Mouse (Mus musculus): ENCODE data around the gene Psen2. TPM values are rescaled to one million over a fixed set of nuclear protein-coding genes. Genes with fewer than 3 reads are reported as not detected.

Psen2 gene
- polyA plus RNA-seq, 2 experiments: 17.1 to 23.4 TPM

DNA sequence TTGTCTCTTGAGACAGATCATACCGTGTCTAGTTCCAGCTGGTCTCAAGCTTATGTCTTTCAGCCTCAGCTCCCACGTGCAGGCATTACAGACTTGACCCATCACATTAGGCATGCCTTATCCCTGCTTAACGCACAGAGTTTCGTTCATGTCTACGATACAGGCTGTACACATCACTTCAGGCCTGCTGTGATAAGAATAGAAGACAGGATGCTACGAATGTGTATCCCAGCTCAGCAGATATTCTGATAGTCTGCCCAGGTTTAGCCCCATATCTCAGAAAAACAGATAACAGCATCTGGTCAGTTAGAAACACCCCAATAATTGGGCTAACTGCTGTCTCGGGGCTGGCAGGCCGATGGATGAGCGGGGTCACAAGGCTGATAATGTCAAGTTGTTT is 43.7 kb upstream of the Psen2 start:
- no peak overlapping the region for H3K4me3 ChIP-seq (replicated peaks; ENCODE audit: low read length)
- H3K27me3 ChIP-seq (ENCODE audit: control insufficient read depth, insufficient read depth, low read length): no peaks in the 10 kb centered on the region
- DNase-seq (ENCODE audit: low spot score) (no peak), ATAC-seq (ENCODE audit: low FRiP score, low read depth) (no peak)
- WGBS: 81% methylated on average over 9 of the region's 9 CpGs
- 0 out of 2 replicates have a peak, but pooled peaks cover 8% of the 10 kb centered on the region for H3K4me1 ChIP-seq (ENCODE audit: control insufficient read depth, insufficient read depth, low read length)
- no peak overlapping the region for H3K4me2 ChIP-seq (replicated peaks; ENCODE audit: low read depth, low read length, severe bottlenecking)
- no peaks in the 10 kb centered on the region for H3K9me3 ChIP-seq (ENCODE audit: control insufficient read depth, low read length)
- no peaks in the 10 kb centered on the region for H3K36me3 ChIP-seq (ENCODE audit: control insufficient read depth, insufficient read depth, low read length)
- H3K27ac ChIP-seq (replicated peaks; ENCODE audit: low read depth, low read length): no peak overlapping the region
- TF ChIP-seq POLR2A (IDR thresholded peaks at IDR 0.05; ENCODE audit: borderline replicate concordance, extremely low read depth, insufficient read depth, insufficient read length): no peak
- H3K9ac ChIP-seq (ENCODE audit: low read depth, low read length, severe bottlenecking): no peak overlapping the region

DNA sequence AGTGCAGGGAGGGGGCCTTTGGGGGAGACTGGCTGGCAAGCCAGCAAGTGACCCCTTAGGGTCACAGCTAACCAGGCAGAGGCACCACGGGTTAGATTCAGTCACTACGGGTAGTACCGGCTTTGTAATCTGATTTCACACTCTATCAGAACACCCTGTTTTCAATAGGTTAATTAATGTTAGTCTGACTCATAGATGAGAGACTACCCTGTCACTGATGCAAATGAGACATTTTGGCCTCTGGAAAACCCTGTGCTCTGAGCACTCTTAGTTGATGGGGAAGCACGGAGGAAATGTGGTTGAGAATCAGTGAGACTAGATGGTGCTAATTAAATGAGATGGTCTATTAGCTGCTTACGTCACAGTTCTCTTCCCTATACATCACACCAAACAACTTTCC is 40.4 kb upstream of the Psen2 start:
- Histone ChIP-seq H3K4me3 (replicated peaks; ENCODE audit: low read length) (no peak overlapping the region), H3K9me3 (ENCODE audit: control insufficient read depth, low read length) (no peaks in the 10 kb centered on the region), H3K27ac (replicated peaks; ENCODE audit: low read depth, low read length) (no peak overlapping the region), H3K4me2 (replicated peaks; ENCODE audit: low read depth, low read length, severe bottlenecking) (no peak overlapping the region), H3K9ac (ENCODE audit: low read depth, low read length, severe bottlenecking) (no peak overlapping the region), H3K4me1 (ENCODE audit: control insufficient read depth, insufficient read depth, low read length) (0 out of 2 replicates have a peak, but pooled peaks cover 8% of the 10 kb centered on the region), H3K36me3 (ENCODE audit: control insufficient read depth, insufficient read depth, low read length) (no peaks in the 10 kb centered on the region), H3K27me3 (ENCODE audit: control insufficient read depth, insufficient read depth, low read length) (no peaks in the 10 kb centered on the region)
- DNase-seq (ENCODE audit: low spot score) (no peak), ATAC-seq (ENCODE audit: low FRiP score, low read depth) (no peak)
- 84% methylated on average over 5 of the region's 5 CpGs for WGBS
- TF ChIP-seq POLR2A (IDR thresholded peaks at IDR 0.05; ENCODE audit: borderline replicate concordance, extremely low read depth, insufficient read depth, insufficient read length): no peak

DNA sequence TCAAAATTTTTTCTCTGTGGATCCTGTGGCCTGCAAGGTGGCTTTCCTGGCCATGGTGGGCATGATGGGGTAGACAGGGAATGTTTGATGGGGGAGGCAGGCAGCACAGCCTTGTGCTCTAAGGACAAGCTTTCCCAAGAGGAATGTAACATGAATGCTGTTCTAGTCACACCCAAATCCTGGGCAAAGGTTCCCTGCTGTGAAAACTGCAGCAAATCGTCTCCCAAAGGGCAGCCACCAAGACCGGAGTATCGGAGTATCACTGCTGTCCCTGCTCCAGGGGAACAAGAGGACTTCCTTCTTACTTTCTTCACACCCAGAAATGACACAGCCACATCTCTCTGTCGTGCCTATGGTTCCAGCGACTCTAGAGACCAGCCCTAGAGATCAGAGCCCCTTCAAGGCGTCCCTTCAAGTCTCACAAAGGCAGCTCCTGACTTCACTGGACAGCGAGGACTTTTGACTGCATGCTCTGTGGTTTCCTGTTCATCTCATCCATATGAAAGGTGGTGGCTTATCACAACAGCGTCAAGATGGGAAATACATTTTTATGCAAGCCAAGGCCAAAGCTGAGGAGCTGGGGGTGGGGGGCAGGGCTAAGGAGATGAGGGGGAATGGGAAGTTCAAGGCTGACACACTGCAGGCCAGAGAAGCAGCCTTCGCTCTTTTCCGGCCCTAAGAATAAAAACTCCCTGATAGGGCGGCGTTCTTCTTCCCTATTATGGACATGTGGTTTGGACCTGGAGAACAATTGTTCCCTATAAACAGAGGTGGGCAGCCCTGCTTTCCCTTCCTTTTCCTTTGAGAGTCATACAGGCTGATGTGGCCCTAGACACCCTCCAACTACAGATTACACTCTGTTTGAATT is 39.2 kb upstream of the Psen2 start:
- Histone ChIP-seq H3K27ac (replicated peaks; ENCODE audit: low read depth, low read length) (no peak overlapping the region), H3K36me3 (ENCODE audit: control insufficient read depth, insufficient read depth, low read length) (no peaks in the 10 kb centered on the region), H3K4me1 (ENCODE audit: control insufficient read depth, insufficient read depth, low read length) (0 out of 2 replicates have a peak, but pooled peaks cover 4% of the 10 kb centered on the region), H3K9me3 (ENCODE audit: control insufficient read depth, low read length) (no peaks in the 10 kb centered on the region), H3K4me3 (replicated peaks; ENCODE audit: low read length) (no peak overlapping the region), H3K9ac (ENCODE audit: low read depth, low read length, severe bottlenecking) (no peak overlapping the region), H3K27me3 (ENCODE audit: control insufficient read depth, insufficient read depth, low read length) (no peaks in the 10 kb centered on the region), H3K4me2 (replicated peaks; ENCODE audit: low read depth, low read length, severe bottlenecking) (no peak overlapping the region)
- DNase-seq (ENCODE audit: low spot score) (no peak), ATAC-seq (ENCODE audit: low FRiP score, low read depth) (no peak)
- WGBS: 62% methylated on average over 12 of the region's 12 CpGs
- TF ChIP-seq POLR2A (IDR thresholded peaks at IDR 0.05; ENCODE audit: borderline replicate concordance, extremely low read depth, insufficient read depth, insufficient read length): no peak

DNA sequence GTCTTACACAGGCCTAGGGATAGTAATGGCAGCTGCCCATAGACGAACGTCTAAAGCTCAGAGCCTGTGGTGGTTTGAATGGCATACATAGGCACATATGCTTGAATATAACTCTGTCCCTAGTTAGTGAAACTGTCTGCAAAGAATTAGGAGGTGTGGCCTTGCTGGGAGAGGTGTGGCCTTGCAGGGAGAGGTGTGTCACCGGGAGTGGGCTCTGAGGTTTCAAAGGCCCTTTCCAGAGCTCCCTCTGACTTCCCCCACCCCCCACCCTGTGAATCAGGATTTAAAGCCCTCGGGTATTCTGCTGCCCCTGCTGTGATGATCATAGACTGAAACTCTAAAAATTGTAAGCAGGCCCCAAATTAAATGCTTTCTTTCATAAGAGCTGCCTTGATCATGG is 37.8 kb upstream of the Psen2 start:
- Histone ChIP-seq H3K4me2 (replicated peaks; ENCODE audit: low read depth, low read length, severe bottlenecking) (no peak overlapping the region), H3K9ac (ENCODE audit: low read depth, low read length, severe bottlenecking) (no peak overlapping the region), H3K4me3 (replicated peaks; ENCODE audit: low read length) (no peak overlapping the region), H3K9me3 (ENCODE audit: control insufficient read depth, low read length) (no peaks in the 10 kb centered on the region), H3K36me3 (ENCODE audit: control insufficient read depth, insufficient read depth, low read length) (no peaks in the 10 kb centered on the region), H3K4me1 (ENCODE audit: control insufficient read depth, insufficient read depth, low read length) (no peaks in the 10 kb centered on the region), H3K27ac (replicated peaks; ENCODE audit: low read depth, low read length) (no peak overlapping the region), H3K27me3 (ENCODE audit: control insufficient read depth, insufficient read depth, low read length) (no peaks in the 10 kb centered on the region)
- WGBS: 31% methylated on average over 4 of the region's 4 CpGs
- no peak for DNase-seq (ENCODE audit: low spot score)
- no peak for ATAC-seq (ENCODE audit: low FRiP score, low read depth)
- TF ChIP-seq POLR2A (IDR thresholded peaks at IDR 0.05; ENCODE audit: borderline replicate concordance, extremely low read depth, insufficient read depth, insufficient read length): no peak

DNA sequence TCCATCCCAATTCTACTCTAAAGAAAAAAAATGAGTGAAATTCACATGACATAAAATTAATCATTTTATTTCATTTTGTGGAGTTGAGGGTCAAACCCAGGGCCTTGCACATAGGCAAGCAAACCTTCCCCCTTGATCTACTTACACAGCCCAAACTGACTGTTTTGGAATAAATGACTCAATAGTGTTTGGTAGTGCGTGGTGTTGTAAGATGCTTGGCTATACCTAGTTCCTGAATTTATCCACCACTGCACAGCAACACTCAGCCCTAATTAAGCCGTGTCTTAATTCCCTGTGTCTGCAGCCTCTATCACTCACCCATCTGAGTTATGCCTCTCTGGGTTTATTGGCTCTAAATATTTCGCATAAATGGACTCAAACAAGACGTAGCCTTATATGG is 37.1 kb upstream of the Psen2 start:
- no peak for TF ChIP-seq POLR2A (IDR thresholded peaks at IDR 0.05; ENCODE audit: borderline replicate concordance, extremely low read depth, insufficient read depth, insufficient read length)
- no peaks in the 10 kb centered on the region for H3K9me3 ChIP-seq (ENCODE audit: control insufficient read depth, low read length)
- ATAC-seq (ENCODE audit: low FRiP score, low read depth): no peak
- H3K36me3 ChIP-seq (ENCODE audit: control insufficient read depth, insufficient read depth, low read length): no peaks in the 10 kb centered on the region
- no peak for DNase-seq (ENCODE audit: low spot score)
- no peaks in the 10 kb centered on the region for H3K27me3 ChIP-seq (ENCODE audit: control insufficient read depth, insufficient read depth, low read length)
- no peak overlapping the region for H3K4me3 ChIP-seq (replicated peaks; ENCODE audit: low read length)
- no peak overlapping the region for H3K9ac ChIP-seq (ENCODE audit: low read depth, low read length, severe bottlenecking)
- no peak overlapping the region for H3K4me2 ChIP-seq (replicated peaks; ENCODE audit: low read depth, low read length, severe bottlenecking)
- no peaks in the 10 kb centered on the region for H3K4me1 ChIP-seq (ENCODE audit: control insufficient read depth, insufficient read depth, low read length)
- no peak overlapping the region for H3K27ac ChIP-seq (replicated peaks; ENCODE audit: low read depth, low read length)
- 79% methylated on average over 4 of the region's 4 CpGs for WGBS

All from limb, embryonic 14.5 days (tissue).